Mouse (Mus musculus): ENCODE results near the gene Snx7.

- TF ChIP-seq POLR2A (IDR thresholded peaks at IDR 0.05; ENCODE audit: borderline replicate concordance, insufficient read depth, low read length) = no peak
- no peak for TF ChIP-seq CTCF (IDR thresholded peaks at IDR 0.05; ENCODE audit: borderline replicate concordance, insufficient read depth, low read depth, low read length)
Observed at GRCm38 (mm10) chr3:117866696-117867407, 1.9 kb downstream of the Snx7 start.

Measured in cerebellum, adult 2 months (tissue).